Comparison of ENCODE assay signal across 12 mouse cellular contexts in genomic region chr4:47177101-47177500, GRCm38 (mm10). TPM values are rescaled to one million over a fixed set of nuclear protein-coding genes. Genes with fewer than 3 reads are reported as not detected.
"Had no signal": no experiment of that assay in that cellular context is flagged by ENCODE, and none has a peak within 500 bp of the region (broad histone marks: within the 10 kb centered on the region; RNA-seq: fewer than 3 reads in every experiment).

No protein-coding gene starts in this region.

- H3K4me1 ChIP-seq: liver, embryonic 15.5 days; neural tube, embryonic 12.5 days had no signal

- H3K4me2 ChIP-seq: liver, embryonic 11.5 days; liver, embryonic 15.5 days; neural tube, embryonic 12.5 days had no signal

- H3K27me3 ChIP-seq: liver, embryonic 15.5 days; neural tube, embryonic 12.5 days had no signal

- ATAC-seq: lung, postnatal 0 days had no signal

- H3K9ac ChIP-seq: liver, embryonic 15.5 days; neural tube, embryonic 12.5 days had no signal

- H3K36me3 ChIP-seq: limb, embryonic 10.5 days; liver, embryonic 15.5 days; neural tube, embryonic 12.5 days had no signal

- H3K27ac ChIP-seq: kidney, postnatal 0 days; limb, embryonic 10.5 days; liver, embryonic 15.5 days; neural tube, embryonic 12.5 days; stomach, postnatal 0 days had no signal

- H3K9me3 ChIP-seq: limb, embryonic 10.5 days; liver, embryonic 15.5 days; neural tube, embryonic 12.5 days had no signal

- DNase-seq: lung, adult 2 months; lung, postnatal 36 days; midbrain, embryonic 14.5 days; thymus, postnatal 4 days had no signal

- H3K4me3 ChIP-seq: limb, embryonic 10.5 days; liver, embryonic 15.5 days; neural tube, embryonic 12.5 days had no signal

RNA-seq across cellular contexts. Expression of gene Col15a1, which starts 30.9 kb away (rescaled TPM):
- total RNA-seq: neutrophil, adult 5-6 weeks had no signal
